In the genomic region with DNA sequence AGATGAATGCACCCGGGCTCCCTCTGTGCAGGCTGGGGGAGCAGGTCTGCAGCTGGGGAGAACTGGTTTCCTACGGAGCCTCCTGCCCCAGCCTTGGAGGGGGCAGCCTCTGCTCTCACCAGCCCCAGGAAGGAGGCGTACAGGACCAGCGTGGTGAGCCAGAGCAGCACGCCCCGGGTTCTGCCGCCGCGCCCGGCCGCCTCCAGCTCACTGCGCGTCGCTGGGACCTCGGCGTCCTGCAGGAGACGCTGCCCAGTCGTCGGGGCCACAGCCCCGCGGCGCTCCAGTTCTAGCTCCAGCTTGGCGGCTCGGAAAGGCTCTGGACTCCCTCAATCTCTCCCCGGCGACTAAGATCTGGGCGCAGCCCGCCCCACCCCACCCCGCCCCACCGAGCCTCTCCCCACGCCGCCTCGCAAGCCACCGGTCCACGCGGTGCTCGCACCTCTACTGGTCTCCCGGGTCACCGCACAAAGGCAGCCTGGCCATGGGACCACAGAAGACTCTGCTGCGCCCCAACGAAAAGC, we compare ENCODE assay signal across 9 mouse cellular contexts. TPM values are rescaled to one million over a fixed set of nuclear protein-coding genes. Genes with fewer than 3 reads are reported as not detected.
DNase-seq lines count a peak whose midpoint lies in the region; ATAC-seq and TF ChIP-seq lines count a peak whose summit lies in the region.
"Had no signal": no experiment of that assay in that cellular context is flagged by ENCODE, and none has a peak within 500 bp of the region (broad histone marks: within the 10 kb centered on the region; RNA-seq: fewer than 3 reads in every experiment).

A gene (minus strand): TSS at position 308 of the 524 bp plus-strand sequence.

- peak; percentile 16 for DNase-seq in kidney, adult 18-20 months
- DNase-seq in kidney, adult 11 months, result no peak
- DNase-seq in gastrocnemius, postnatal 14 days, result peak; percentile 29
- no peak for DNase-seq in large intestine, adult 2 months (ENCODE audit: low read depth, low spot score)
- DNase-seq in neural tube, embryonic 11.5 days (ENCODE audit: low spot score), result peak; percentile 65
- DNase-seq in left cerebral cortex, adult 9 months (ENCODE audit: low spot score in 2 of 2), result no peak
- DNase-seq in frontal cortex, postnatal 14 days (ENCODE audit: low spot score in 2 of 2), result no peak

- H3K4me1 ChIP-seq in bone marrow macrophage, adult 2 months (ENCODE audit: control insufficient read depth, insufficient read depth, low read length), result peaks cover 3% of the 10 kb centered on the region; the same call in 1 of the 2 replicates
- H3K4me1 ChIP-seq in neural tube, embryonic 11.5 days (ENCODE audit: control insufficient read depth, insufficient read depth, low read length), result no peaks in the 10 kb centered on the region

- H3K9me3 ChIP-seq in neural tube, embryonic 11.5 days (ENCODE audit: control insufficient read depth, low read length), result no peaks in the 10 kb centered on the region

- 1% methylated on average over 41 of the region's 41 CpGs for WGBS in large intestine, adult 2 months
- WGBS in neural tube, embryonic 11.5 days, result under 1% methylated on average over 41 of the region's 41 CpGs

- H3K36me3 ChIP-seq in neural tube, embryonic 11.5 days (ENCODE audit: control insufficient read depth, insufficient read depth, low read length), result no peaks in the 10 kb centered on the region

- H3K4me3 ChIP-seq in bone marrow macrophage, adult 2 months (ENCODE audit: insufficient read depth, low read length), result peak within 1 kb of the TSS; percentile 49
- H3K4me3 ChIP-seq in neural tube, embryonic 11.5 days (ENCODE audit: low read depth, low read length), result peak within 1 kb of the TSS; percentile 38

- TF ChIP-seq CTCF in bone marrow macrophage, adult 2 months (IDR thresholded peaks at IDR 0.05; ENCODE audit: low read depth, low read length), result no peak

- peak within 1 kb of the TSS; percentile 73 for H3K4me2 ChIP-seq in neural tube, embryonic 11.5 days (ENCODE audit: low read depth)

- intact Hi-C loops in gastrocnemius, postnatal 14 days (cut with DNase I; ENCODE audit: low total_unique reads), result no loop called here

- no peak within 1 kb of the TSS for H3K27ac ChIP-seq in bone marrow macrophage, adult 2 months (ENCODE audit: insufficient read depth, low read depth, low read length)
- H3K27ac ChIP-seq in neural tube, embryonic 11.5 days (ENCODE audit: low read depth, low read length), result no peak within 1 kb of the TSS

- H3K27me3 ChIP-seq in neural tube, embryonic 11.5 days (ENCODE audit: control insufficient read depth, insufficient read depth, low read length), result peaks cover 10% of the 10 kb centered on the region

- ATAC-seq in neural tube, embryonic 11.5 days (ENCODE audit: insufficient read depth, low FRiP score, low TSS enrichment), result peak; percentile 50; the same call in 1 of the 2 replicates
- ATAC-seq: Patski had no signal

- no peak for TF ChIP-seq POLR2A in bone marrow macrophage, adult 2 months (IDR thresholded peaks at IDR 0.05; ENCODE audit: borderline replicate concordance, low read depth, low read length)

- H3K9ac ChIP-seq in neural tube, embryonic 11.5 days (ENCODE audit: low read length), result peak within 1 kb of the TSS; percentile 61

RNA-seq across cellular contexts. Expression of the gene that starts here (rescaled TPM):
- not detected in 2 replicates for polyA plus RNA-seq in bone marrow macrophage, adult 2 months (2012; ENCODE audit: insufficient read depth, insufficient read length, missing spikeins)
- total RNA-seq in gastrocnemius, postnatal 14 days (2021), result under 1 TPM; 0.16 to 0.20 TPM
- polyA plus RNA-seq in large intestine, adult 2 months (2012; rRNA removed), result 10.7 and 29.8 TPM in 2 replicates
- polyA plus RNA-seq in neural tube, embryonic 11.5 days (2014; fragmentation: Nextera tagmentation; extraction: Ambion mirVana), result not detected in 2 replicates

Comparison
In these comparisons a context has a peak if more than half of its experiments do, and no peak if none do; other contexts are left out.
1. RNA of the gene that starts here (polyA plus RNA-seq): 10.7 to 29.8 TPM in large intestine, adult 2 months; not detected in bone marrow macrophage, adult 2 months and not detected in neural tube, embryonic 11.5 days; every median in the first group is over 10 times any median in the second.
2. Peak in DNase-seq in gastrocnemius, postnatal 14 days; RNA of the gene not detected or under 1 TPM.
3. Peak in DNase-seq, ATAC-seq, H3K4me3 ChIP-seq, H3K9ac ChIP-seq and H3K4me2 ChIP-seq in neural tube, embryonic 11.5 days; RNA of the gene not detected or under 1 TPM.